Mouse (Mus musculus) left cerebral cortex, postnatal 25 days (tissue): ENCODE data around the gene Ezh1. TPM values are rescaled to one million over a fixed set of nuclear protein-coding genes. Genes with fewer than 3 reads are reported as not detected.
"Not testable (repeated sequence)": the region's sequence is repeated elsewhere in the genome, so short reads cannot be mapped to it uniquely, and the experiment has no call there.

Experiments
- DNase-seq, 2 experiments: peaks; one replicate each; pipeline ENCODE4 v3.0.0; 2022; ENCODE audit warnings: low spot score in 2 of 2, mixed read lengths in 1 of 2
- intact Hi-C: fragments of 180-260 bp; cut with DNase I; formaldehyde crosslinking; loops from one replicate; pipeline ENCODE4 v1.15.1; 2025
- total RNA-seq, 2 experiments: library from RNA; stranded (reverse); gene quantifications; 2 replicates each; pipeline ENCODE4 v1.2.3; 2021

Ezh1 gene
- total RNA-seq, 2 experiments from 2014 or later: 42.8 to 48.5 TPM

- no peak for DNase-seq
- intact Hi-C loops: no loop called here
Observed at GRCm38 (mm10) chr11:101161551-101161950, 64.7 kb downstream of the Ezh1 start.

- DNase-seq, intact Hi-C loops: not testable (repeated sequence)
Observed at GRCm38 (mm10) chr11:101160981-101161505, 65.2 kb downstream of the Ezh1 start.

GRCm38 (mm10) chr11:101160151-101160550 is 66.1 kb downstream of the Ezh1 start:
- DNase-seq, intact Hi-C loops: not testable (repeated sequence)

- peak; percentile 84 to 92 for DNase-seq
- intact Hi-C loops: no loop called here
Observed at GRCm38 (mm10) chr11:101155728-101156371, 70.4 kb downstream of the Ezh1 start, which contains the start of gene Tubg2. TSS of gene Tubg2 (plus strand) at chr11:101155907.

GRCm38 (mm10) chr11:101155151-101155550 is 71.1 kb downstream of the Ezh1 start:
- no peak for DNase-seq
- intact Hi-C loops: no loop called here

- intact Hi-C loops: no loop called here
- DNase-seq: no peak
Observed at GRCm38 (mm10) chr11:101154648-101155047, 71.6 kb downstream of the Ezh1 start.

GRCm38 (mm10) chr11:101152825-101153224 is 73.4 kb downstream of the Ezh1 start:
- DNase-seq: no peak
- intact Hi-C loops: no loop called here

- no peak for DNase-seq
- intact Hi-C loops: no loop called here
Observed at GRCm38 (mm10) chr11:101151063-101151462, 75.2 kb downstream of the Ezh1 start.

GRCm38 (mm10) chr11:101149178-101150105 is 76.8 kb downstream of the Ezh1 start:
- intact Hi-C loops: no loop called here
- no peak for DNase-seq

- no peak for DNase-seq
- intact Hi-C loops: no loop called here
Observed at GRCm38 (mm10) chr11:101148751-101149150, 77.5 kb downstream of the Ezh1 start.

GRCm38 (mm10) chr11:101146377-101146776 is 79.9 kb downstream of the Ezh1 start:
- intact Hi-C loops: no loop called here
- DNase-seq: peak in 1 of 2 experiments; percentile 40

GRCm38 (mm10) chr11:101143338-101144225 is 82.7 kb downstream of the Ezh1 start:
- peak; percentile 56 to 57 for DNase-seq
- intact Hi-C loops: no loop called here

GRCm38 (mm10) chr11:101142215-101142967 is 83.9 kb downstream of the Ezh1 start:
- DNase-seq: no peak
- intact Hi-C loops: no loop called here

Other genes starting within 250 kb of the Ezh1 start
- 100 to 1,000 TPM; 465 to 475 TPM for gene Atp6v0a1, start 217.0 kb downstream of the Ezh1 start, total RNA-seq
- gene Naglu, start 156.5 kb downstream of the Ezh1 start, total RNA-seq: 1 to 10 TPM; 7.6 to 8.3 TPM
- 1 to 10 TPM; 1.2 to 1.4 TPM for gene Hsd17b1, start 148.1 kb downstream of the Ezh1 start, total RNA-seq
- gene Coasy, start 143.9 kb downstream of the Ezh1 start, total RNA-seq: 10 to 100 TPM; 26.0 to 28.5 TPM
- gene Mlx, start 139.2 kb downstream of the Ezh1 start, total RNA-seq: 10 to 100 TPM; 47.1 to 53.0 TPM
- 1 to 10 TPM; 3.6 to 3.9 TPM for gene Psmc3ip, start 131.0 kb downstream of the Ezh1 start, total RNA-seq
- 10 to 100 TPM; 56.2 to 56.7 TPM for gene Retreg3, start 106.6 kb downstream of the Ezh1 start, total RNA-seq
- gene Tubg1, start 106.5 kb downstream of the Ezh1 start, total RNA-seq: 10 to 100 TPM; 44.9 to 46.6 TPM
- gene Tubg2, start 70.6 kb downstream of the Ezh1 start, total RNA-seq: 10 to 100 TPM; 47.5 to 48.6 TPM
- 100 to 1,000 TPM; 153 to 170 TPM for gene Cntnap1, start 55.9 kb downstream of the Ezh1 start, total RNA-seq
- gene Plekhh3, start 55.1 kb downstream of the Ezh1 start, total RNA-seq: 10 to 100 TPM in 1 of 2 experiments, 1 to 10 TPM in 1; 8.8 to 11.5 TPM
- gene Ccr10, start 51.0 kb downstream of the Ezh1 start, total RNA-seq: under 1 TPM; 0.18 to 0.28 TPM
- 10 to 100 TPM; 39.9 to 44.5 TPM for gene Ramp2, start 19.6 kb upstream of the Ezh1 start, total RNA-seq
- gene Vps25, start 27.2 kb upstream of the Ezh1 start, total RNA-seq: 10 to 100 TPM; 62.4 to 65.7 TPM
- 1 to 10 TPM; 2.2 to 7.9 TPM for gene Wnk4, start 34.1 kb upstream of the Ezh1 start, total RNA-seq
- under 1 TPM; 0.21 to 0.27 TPM for gene Cntd1, start 52.5 kb upstream of the Ezh1 start, total RNA-seq
- 10 to 100 TPM; 95.3 to 98.8 TPM for gene Coa3, start 52.7 kb upstream of the Ezh1 start, total RNA-seq
- 100 to 1,000 TPM; 213 to 229 TPM for gene Becn1, start 75.8 kb upstream of the Ezh1 start, total RNA-seq
- gene Psme3, start 89.8 kb upstream of the Ezh1 start, total RNA-seq: 100 to 1,000 TPM; 114 to 116 TPM
- gene Aoc2, start 98.6 kb upstream of the Ezh1 start, total RNA-seq: 1 to 10 TPM; 4.8 to 7.4 TPM
- under 1 TPM; 0.69 to 0.73 TPM for gene Aoc3, start 104.1 kb upstream of the Ezh1 start, total RNA-seq
- under 1 TPM in 1 of 2 experiments, not detected in 1; 0.14 TPM for gene G6pc, start 141.1 kb upstream of the Ezh1 start, total RNA-seq
- gene Aarsd1, start 191.2 kb upstream of the Ezh1 start, total RNA-seq: 10 to 100 TPM; 38.7 to 40.1 TPM
- 1 to 10 TPM; 5.9 to 6.6 TPM for gene Gm27029, start 198.3 kb upstream of the Ezh1 start, total RNA-seq
- 10 to 100 TPM; 35.6 to 37.0 TPM for gene Rundc1, start 198.6 kb upstream of the Ezh1 start, total RNA-seq
- gene Ptges3l, start 198.9 kb upstream of the Ezh1 start, total RNA-seq: 1 to 10 TPM; 4.0 to 6.0 TPM
- 10 to 100 TPM; 32.5 to 37.0 TPM for gene Rpl27, start 215.8 kb upstream of the Ezh1 start, total RNA-seq
- 1 to 10 TPM; 2.0 to 2.4 TPM for gene Ifi35, start 221.9 kb upstream of the Ezh1 start, total RNA-seq
- 100 to 1,000 TPM; 149 to 175 TPM for gene Rnd2, start 238.5 kb upstream of the Ezh1 start, total RNA-seq
- gene Vat1, start 239.8 kb upstream of the Ezh1 start, total RNA-seq: 10 to 100 TPM; 36.7 to 39.9 TPM